Mouse (Mus musculus): ENCODE results near the gene Kcnj6.
A peak's percentile ranks its signal among the peaks of the same experiment; 100 is the strongest.

The Kcnj6 gene

DNA sequence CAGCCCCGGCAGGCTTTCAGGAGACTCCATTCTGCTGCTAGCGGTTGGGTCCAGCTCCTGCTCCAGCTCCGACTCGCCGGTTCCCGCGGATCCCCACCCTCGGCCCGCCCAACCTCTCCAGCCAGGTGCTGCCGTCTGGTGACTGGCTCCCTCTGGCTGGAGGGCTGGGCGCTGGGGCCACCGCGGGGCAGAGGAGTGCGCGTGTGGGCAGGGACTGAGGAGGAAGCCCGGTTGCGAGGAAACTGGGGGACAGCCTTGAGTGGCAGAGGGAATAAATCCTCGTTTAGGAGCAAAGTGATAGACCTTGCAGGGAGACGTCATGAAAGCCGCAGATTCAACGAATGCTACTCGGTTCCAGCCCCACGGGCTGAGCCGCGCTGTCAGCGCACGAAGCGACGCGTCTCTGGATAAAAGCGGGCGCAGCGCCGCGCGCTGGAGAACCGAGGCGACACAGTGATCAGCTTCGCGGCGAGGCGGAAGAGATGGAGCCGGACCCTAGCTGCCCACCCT is at the start of gene Kcnj6:
Gene Kcnj6 (minus strand): TSS at position 362 of the 510 bp plus-strand sequence.
- DNase-seq (ENCODE audit: low spot score): peak; percentile 82

- DNase-seq (ENCODE audit: low spot score): no peak
Observed at GRCm38 (mm10) chr16:95009937-95010336, 12.4 kb upstream of the Kcnj6 start.

DNA sequence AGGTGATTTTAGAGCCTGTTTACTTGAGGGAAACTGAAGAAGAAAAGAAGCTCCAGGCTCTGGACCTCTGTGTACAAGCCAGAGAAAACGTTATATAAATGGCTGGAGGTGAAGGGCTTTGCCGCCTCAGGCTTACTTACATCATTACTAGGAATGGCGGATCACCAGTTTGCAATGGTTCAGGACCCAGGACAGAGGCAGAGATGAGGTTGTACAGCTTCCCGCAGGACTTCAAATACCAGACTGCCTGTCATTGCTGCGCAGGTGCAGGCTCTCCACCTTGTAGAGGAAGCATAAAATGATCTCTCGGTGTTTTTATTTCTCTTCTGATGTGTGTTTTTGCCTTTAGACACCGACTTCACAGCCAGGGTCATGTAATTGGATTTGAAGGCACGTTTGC is 7.1 kb upstream of the Kcnj6 start:
- DNase-seq (ENCODE audit: low spot score): no peak

DNA sequence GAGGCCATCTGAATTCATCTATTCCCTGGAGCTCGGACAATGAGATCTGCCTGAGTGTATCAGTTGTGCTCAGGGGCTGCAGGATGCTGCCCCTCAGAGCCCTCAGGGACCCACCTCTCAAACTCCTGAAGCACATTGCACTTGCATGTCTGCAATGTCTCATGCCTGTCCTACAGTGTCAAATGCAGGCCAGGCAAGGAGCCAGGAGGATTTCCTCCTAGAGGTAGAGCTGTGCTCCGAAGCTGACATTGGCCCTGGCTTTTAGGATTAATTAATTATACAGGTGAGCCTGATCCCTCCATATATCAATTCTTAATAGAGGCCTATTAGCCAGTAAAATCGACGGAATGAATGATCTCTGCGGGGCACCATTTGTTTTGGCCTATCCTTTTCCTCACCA is 2.0 kb upstream of the Kcnj6 start:
- no peak for DNase-seq (ENCODE audit: low spot score)

- DNase-seq (ENCODE audit: low spot score): no peak
Observed at GRCm38 (mm10) chr16:94999019-94999418, 1.5 kb upstream of the Kcnj6 start.

DNA sequence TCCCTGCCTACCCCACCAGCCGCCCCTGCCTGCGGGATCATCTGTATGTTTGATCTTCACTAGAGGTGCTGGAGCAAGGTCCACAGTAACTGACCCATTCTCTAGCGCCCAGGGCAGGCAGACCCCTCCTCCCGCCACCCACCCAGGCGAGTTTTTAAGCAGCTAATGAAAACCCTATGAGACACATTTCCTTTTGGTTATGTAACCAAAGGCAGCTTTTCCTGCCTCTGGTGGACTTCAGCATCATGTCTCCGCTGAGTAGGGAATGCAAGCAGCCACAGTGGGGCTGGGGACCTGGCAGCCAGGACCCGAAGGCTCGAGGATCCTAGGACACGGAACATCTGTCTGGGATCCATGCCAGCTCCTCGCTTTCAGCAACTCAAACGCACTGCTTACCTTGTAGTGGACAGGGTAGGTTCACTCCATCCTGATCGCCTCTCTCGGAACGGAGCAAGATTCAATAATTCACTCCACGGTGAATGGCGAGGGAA is 665 bp downstream of the Kcnj6 start:
- DNase-seq (ENCODE audit: low spot score): peak; percentile 58

DNA sequence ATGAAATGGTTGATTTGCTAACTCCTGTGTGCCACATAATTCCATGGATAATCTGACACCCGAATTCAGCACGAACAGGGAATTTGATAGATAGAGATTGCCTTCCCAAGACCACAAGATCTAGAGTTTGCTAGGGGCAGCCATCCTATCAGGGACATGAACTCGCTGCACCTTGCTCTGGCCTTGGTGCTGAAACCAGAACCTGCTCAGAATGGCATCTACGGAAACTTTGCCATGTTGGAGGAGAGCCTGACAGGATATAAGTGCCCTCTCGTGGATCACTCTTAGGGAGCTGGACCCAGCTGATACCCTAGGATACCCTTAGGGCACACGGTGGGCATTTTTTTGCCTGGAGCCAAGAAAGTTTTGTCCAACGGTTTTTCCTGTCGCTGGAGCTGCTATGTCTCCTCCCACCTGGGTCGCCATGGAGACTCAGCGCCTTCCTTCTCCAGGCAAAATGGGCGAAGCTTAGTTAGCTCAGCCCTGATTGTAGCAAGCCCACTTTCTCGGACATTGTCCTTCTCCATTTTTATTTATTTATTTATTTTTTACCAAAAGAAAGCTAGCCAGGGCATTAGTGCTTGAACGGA is 1.9 kb downstream of the Kcnj6 start:
- DNase-seq (ENCODE audit: low spot score): no peak

GRCm38 (mm10) chr16:94994924-94995323 is 2.6 kb downstream of the Kcnj6 start:
- no peak for DNase-seq (ENCODE audit: low spot score)

GRCm38 (mm10) chr16:94994148-94994547 is 3.4 kb downstream of the Kcnj6 start:
- no peak for DNase-seq (ENCODE audit: low spot score)

DNA sequence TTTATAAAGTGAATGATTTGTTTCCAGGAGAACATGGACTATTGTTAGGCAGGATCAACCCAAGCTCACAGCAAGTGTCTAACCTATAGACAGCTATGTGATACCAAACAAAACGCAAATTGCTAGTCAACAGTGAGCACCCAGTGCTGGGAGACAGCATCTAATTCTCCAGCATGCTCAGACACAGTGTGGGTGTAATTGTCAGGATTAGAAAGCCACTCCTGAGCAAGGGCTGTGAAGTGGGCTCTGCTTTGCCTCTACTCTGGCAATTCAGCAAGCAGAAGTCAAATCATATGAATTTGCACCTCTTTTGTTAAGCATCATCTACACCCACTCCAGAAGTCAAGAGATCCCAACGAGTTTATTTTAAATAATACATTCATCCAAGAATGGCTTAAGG is 7.4 kb downstream of the Kcnj6 start:
- DNase-seq (ENCODE audit: low spot score): no peak

- peak; percentile 34 for DNase-seq (ENCODE audit: low spot score)
Observed at GRCm38 (mm10) chr16:94986731-94987130, 10.8 kb downstream of the Kcnj6 start.

DNA sequence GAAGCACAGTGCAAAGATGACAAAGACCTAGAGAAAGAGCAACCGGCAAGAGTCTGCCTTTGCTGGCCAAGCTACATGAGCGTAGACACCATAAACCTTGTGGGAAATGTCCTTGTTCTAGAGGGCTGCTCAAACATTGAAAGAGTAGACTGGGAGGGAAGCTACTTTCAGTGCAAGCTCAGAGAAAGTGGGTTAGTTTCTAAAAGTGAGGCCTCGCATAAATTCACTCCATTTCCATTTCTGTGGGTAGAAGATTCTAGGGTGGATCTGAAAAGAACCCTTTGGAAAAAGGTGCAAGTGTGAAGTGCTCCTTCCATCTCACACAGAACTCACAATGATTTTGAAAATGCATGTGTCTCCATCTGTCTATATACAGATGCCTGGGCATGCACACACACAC is 13.2 kb downstream of the Kcnj6 start:
- no peak for DNase-seq (ENCODE audit: low spot score)

DNA sequence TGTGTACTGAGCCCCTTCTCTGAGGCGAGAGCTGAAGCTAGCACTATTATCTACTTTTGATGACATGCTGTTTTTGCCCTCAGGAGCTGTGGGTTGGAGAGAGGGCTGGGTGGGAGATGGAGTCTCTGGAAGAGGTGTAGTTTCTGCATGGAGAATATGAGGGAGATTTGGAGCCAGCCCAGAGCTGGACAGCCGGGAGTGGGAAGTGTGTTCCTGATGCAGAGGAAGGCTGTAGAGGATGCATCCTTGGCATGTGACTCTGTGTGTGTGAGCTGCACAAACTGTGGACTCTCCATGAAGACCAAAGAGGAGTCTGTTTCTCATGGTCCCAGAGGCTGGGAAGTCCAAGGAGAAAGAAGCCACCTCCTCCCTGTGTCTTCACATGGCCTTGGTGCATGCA is 17.1 kb downstream of the Kcnj6 start:
- DNase-seq (ENCODE audit: low spot score): no peak

DNA sequence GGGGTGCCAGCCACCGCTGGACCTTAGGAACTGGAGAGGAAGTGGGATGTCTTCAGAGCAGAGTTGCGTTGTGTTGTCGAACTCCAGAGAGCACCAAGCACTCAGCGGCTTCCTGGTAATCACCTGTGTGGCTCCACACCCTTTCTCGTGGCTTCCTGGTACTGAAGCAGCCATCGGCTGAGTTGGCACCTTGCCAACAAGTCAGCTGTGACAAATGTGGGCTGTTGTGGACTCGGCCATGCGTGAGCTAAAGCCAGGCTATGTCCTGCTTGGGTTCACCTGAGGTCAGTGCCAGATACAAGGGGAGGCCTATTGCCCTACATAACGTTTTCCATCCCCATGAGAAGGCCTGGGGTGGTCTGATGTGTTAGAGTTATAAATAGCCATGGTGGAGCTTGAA is 18.0 kb downstream of the Kcnj6 start:
- DNase-seq (ENCODE audit: low spot score): peak; percentile 22

GRCm38 (mm10) chr16:94972080-94972855 is 25.2 kb downstream of the Kcnj6 start:
- DNase-seq (ENCODE audit: low spot score): peak; percentile 15

- DNase-seq (ENCODE audit: low spot score): no peak
Observed at GRCm38 (mm10) chr16:94968941-94969340, 28.6 kb downstream of the Kcnj6 start.

- DNase-seq (ENCODE audit: low spot score): no peak
Observed at GRCm38 (mm10) chr16:94968472-94968871, 29.0 kb downstream of the Kcnj6 start.

DNA sequence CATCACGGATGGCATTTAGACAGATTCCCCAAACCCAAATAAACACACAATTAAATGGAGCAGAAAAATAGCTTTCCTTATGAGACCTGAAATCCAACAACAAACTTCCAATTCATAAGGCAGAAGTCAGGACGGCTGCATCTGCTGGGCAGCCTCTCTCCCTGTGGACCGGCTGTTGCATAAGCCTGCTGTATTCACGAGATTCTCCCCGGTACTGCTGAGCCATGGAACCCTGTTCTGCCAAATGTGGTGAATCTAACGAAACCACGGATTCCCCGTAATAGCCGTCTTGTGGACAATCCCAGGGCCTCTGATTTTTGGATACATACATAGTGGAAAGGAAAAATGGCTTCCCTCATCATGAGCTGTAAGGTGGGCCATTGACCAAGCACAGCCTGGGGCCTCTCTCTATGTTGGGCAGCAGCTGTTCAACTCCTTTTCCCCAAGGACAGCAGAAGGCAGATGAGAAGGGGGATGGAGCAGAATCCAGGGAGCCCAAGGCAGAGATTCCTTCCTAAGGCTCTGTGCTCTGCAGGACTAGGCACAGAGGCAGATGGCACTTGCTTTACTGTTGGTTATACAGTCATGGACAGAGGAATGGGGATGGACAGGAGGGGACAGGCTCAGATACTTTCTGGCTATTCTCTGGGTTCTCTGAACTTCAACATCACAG is 40.2 kb downstream of the Kcnj6 start:
- no peak for DNase-seq (ENCODE audit: low spot score)

DNA sequence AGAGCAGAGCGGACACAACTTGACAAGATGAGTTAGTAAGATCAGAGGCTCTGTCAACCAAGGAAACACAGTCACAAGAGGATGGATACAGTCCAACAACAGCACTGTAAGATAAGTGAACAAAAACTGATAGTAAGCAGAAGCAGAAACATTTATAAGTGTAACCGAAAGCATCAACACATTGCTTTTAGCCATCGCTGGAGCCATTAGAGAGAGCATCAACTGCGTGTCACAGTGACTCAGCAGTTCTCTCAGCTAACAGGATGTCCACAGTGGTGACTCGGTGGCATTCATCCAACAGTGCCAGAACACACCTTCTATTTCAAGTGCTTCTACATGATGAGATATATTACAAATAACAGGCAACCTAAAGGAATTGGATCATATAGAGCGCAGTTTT is 41.1 kb downstream of the Kcnj6 start:
- peak; percentile 73 for DNase-seq (ENCODE audit: low spot score)

- no peak for DNase-seq (ENCODE audit: low spot score)
Observed at GRCm38 (mm10) chr16:94953294-94953693, 44.2 kb downstream of the Kcnj6 start.

- no peak for DNase-seq (ENCODE audit: low spot score)
Observed at GRCm38 (mm10) chr16:94949172-94949571, 48.3 kb downstream of the Kcnj6 start.

GRCm38 (mm10) chr16:94946848-94947247 is 50.7 kb downstream of the Kcnj6 start:
- no peak for DNase-seq (ENCODE audit: low spot score)

DNA sequence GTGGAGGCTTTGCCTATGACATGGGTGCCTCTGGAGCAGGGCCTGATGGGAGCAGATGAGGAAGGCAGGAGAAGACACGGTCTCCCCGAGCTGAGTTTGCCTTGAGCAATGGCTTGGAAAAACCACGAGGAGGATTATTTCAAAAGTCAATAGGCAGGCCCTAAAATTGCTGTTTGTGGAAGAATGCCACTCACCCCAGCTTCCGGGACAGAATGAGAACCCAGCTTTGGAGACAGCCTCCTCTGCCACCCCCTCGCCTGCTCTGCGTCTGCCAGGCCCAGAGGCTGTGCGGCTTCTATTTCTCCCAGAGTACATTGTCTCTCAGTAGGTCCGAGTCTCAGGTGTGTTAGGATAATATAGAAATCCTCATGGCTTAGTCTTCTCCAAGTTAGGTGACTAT is 64.8 kb downstream of the Kcnj6 start:
- no peak for DNase-seq (ENCODE audit: low spot score)

All from MN1 (cell line).